Mouse (Mus musculus): ENCODE data around the gene Def8.

The Def8 gene

DNA sequence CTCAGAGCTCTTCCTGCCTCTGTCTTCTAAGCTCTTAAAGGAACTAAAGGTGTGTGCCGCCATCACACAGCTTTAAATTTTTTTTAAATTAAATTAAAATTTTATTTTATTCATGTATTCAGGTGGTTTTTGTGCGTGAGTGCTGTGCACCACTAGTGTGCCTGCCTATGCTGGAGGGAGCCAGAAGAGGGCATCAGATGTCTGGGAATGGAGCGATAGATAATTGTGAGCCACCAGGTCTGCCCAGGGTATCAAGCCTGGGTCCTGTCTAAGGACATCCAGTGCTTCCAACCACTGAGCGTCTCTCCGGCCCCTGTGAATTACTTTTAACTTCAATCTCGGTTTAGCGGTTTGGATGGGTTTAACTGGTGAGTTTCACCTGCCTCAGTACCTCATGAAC lies 59.3 kb downstream of the Def8 start:
- DNase-seq (ENCODE audit: low spot score), result no peak

DNA sequence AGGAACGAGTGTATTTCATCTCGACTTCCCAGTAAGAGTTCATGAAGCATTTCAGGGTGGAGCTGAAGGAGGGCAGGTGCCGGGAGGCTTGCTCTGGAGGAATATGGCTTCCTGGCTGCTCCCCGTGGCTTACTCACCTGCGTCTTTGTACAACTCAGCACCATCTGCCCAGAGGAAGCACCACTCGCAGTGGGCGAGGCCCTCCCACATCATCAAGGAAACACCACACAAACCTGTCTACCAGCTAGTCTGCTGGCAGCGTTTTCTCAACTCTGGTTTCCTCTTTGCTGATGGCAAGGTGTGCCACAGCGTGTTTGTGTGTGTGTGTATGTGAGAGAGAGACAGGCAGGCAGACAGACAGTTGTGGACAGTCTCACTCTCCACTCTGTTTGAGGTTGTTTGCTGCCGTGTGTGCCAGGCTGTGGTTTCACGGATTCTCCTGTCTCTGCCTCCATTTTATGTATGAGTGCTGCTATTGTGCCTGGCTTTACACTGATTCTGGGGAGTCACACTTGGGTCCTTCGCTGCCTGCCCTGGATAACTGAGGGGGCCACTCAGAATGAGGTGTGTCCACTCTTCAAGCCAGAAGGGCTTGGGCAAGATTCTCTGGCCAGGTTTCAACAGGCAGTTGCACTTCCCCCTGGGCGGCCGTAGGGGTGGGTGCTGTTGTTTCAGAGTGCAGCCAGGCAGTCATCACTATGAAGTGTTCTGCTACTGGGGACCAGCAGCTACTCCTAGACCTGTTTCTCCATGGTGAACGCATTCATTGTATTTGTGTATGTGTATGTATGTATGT lies 68.2 kb downstream of the Def8 start:
- DNase-seq (ENCODE audit: low spot score), result no peak

DNA sequence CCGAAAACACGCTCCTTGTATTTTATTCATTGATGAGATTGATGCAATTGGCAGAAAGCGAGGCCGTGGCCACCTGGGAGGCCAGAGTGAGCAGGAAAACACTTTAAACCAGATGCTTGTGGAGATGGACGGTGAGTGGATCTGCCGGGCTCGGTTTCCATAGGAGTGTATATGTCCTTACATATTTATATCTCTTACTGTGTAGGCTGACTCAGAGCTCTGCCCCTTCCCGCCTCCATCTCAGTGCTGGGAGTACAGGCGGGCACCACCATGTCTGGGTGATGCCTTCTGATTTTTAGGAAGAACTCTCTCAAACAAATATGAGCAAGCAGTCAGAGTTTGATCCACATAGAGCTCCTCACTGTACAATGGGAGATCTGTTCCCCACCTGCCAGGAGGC lies 69.6 kb downstream of the Def8 start:
- no peak for DNase-seq (ENCODE audit: low spot score)

DNA sequence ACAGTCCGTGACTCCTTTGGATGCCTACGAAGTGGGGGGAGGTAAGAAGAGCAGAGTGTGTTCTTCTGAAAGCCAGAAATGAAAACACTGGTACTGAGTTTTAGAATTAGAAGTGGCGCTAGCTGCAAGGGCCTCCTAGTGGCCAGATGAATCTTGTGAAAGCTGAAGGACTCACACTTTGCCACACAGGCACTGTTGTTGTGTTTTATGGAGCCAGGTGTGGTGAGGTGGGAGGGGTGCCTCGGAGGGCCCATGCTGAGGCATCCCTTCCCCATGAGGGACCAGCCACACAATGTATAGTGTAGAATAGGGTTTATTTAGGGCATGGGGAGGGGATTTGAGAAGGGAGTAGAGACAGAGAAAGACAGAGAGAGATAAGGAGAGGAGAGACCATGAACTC lies 74.4 kb downstream of the Def8 start:
- no peak for DNase-seq (ENCODE audit: low spot score)

DNA sequence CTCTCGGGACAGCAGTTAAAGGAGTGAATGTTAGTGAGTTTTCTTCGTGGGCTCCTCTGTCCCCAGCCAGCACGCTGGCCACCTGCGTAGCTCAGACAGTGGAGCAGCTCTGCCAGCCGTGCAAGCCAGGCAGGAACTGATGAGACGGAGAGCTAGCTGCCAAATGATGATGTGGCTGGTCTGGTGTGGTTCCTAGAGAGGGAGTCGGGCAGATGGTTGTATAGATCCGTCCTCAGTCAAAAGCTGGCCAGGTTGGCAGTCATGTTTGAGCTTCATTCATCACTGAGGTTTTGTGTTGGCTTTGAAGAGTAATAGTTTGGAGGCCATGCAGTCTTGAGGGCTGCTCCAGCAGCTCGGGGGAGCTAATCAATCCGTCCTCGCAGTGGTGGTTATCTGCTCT lies 75.6 kb downstream of the Def8 start:
- DNase-seq (ENCODE audit: low spot score), result no peak

DNA sequence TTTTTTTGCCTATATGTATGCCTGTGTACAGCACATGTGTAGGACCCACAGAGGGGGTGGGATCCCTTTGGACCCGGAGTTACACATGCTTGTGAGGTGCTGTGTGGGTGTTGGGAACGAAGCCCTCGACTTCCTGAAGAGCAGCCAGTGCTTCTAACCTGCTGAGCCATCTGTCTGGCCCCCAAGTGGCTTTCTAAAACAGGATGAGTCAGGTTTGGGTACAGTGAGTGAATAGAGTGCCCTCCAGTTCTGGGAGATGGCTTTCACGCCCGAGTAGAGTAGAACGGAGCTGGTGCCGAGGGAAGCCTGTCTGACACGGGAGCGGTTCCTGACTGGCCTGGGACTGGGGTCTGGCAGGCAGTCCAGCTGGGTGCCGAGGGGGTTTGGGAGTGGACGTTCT lies 76.2 kb downstream of the Def8 start:
- DNase-seq (ENCODE audit: low spot score), result no peak

DNA sequence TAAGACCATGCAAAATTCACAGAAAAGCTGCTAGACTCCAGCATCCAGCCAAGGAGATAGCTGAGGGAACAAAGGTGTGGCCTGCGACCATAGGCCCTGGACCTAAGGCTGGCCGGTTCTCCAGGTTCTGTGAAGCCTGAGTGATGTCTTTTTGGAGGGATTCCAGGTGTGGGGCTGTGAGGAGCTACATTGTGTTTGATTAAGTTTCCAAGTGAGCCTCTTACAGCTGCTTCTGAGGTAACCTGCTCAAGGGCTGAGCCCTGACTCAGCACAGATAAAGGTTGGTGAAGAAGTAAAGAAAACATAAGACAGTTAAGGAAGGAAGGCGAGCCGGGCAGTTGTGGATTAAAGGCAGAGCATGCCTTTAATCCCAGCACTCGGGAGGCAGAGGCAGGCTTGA lies 78.9 kb downstream of the Def8 start:
- DNase-seq (ENCODE audit: low spot score), result no peak

GRCm38 (mm10) chr8:123503801-123504467 lies 80.6 kb downstream of the Def8 start:
- DNase-seq (ENCODE audit: low spot score), result no peak

- DNase-seq (ENCODE audit: low spot score), result no peak
Measured at GRCm38 (mm10) chr8:123504591-123505195, 81.4 kb downstream of the Def8 start.

DNA sequence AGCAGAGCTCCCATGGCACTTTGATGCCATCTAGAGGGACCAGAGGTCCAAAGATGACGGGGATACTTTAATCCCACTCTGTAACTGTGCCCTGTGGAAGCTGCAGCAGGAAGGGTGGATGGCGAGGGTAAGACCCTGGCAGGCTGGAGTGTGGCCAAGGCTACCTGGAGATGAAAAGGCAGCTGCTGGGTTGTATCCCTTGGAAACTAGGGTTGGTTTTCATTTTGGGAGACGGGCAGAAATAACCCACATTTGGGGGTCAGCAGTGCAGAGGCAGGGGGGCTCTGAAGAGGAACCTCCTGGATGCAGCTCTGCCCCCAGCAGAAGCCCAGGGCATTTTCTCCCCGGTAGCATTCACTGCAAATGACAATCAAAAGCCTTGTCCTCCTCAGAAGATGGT lies 81.9 kb downstream of the Def8 start:
- DNase-seq (ENCODE audit: low spot score), result no peak

GRCm38 (mm10) chr8:123505695-123506094 lies 82.4 kb downstream of the Def8 start:
- DNase-seq (ENCODE audit: low spot score), result no peak

DNA sequence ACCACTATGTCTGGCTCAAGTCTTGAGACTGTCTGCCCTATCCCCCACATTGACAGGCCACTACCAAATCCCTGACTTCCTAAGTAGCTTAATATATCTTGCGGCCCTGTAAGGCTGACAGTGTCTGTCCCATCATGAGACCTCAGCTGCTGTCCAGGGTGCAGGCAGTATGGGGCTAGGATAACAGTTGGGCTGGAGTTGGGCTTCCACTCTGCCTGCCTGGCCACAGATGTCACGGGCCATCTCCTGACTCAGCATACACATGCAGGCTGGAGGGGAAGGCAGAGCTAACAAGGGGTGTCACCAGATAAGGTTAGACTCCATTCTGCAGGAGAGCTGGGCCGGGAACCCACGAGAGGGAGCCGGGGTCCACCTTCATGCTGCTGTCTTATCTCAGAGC lies 83.8 kb downstream of the Def8 start:
- no peak for DNase-seq (ENCODE audit: low spot score)

- DNase-seq (ENCODE audit: low spot score), result no peak
Measured at GRCm38 (mm10) chr8:123510819-123511218, 87.5 kb downstream of the Def8 start.
